Mouse (Mus musculus): Measurements from ENCODE around the gene Lhx5. TPM values are rescaled to one million over a fixed set of nuclear protein-coding genes. Genes with fewer than 3 reads are reported as not detected.

Lhx5 gene
- polyA plus RNA-seq (2014; fragmentation: Illumina TruSeq; extraction: RNeasy Lipid Tissue Mini Kit (QIAGEN cat#74804); ENCODE audit: low replicate concordance), result not detected

GRCm38 (mm10) chr5:120431649-120432485 is at the start of gene Lhx5:
Gene Lhx5 (plus strand): TSS chr5:120431699.

GRCm38 (mm10) chr5:120472770-120473169 is 41.3 kb downstream of the Lhx5 start, which contains the start of gene Sdsl:
Gene Sdsl (minus strand): TSS chr5:120472810.

GRCm38 (mm10) chr5:120476296-120476695 is 44.8 kb downstream of the Lhx5 start, which contains the start of gene Sds:
Gene Sds (plus strand): TSS chr5:120476526.

Other genes with a start within 250 kb of the Lhx5 start
- not detected for gene Sdsl, start 41.1 kb downstream of the Lhx5 start, polyA plus RNA-seq (2014; fragmentation: Illumina TruSeq; extraction: RNeasy Lipid Tissue Mini Kit (QIAGEN cat#74804); ENCODE audit: low replicate concordance)
- not detected for gene Sds, start 44.8 kb downstream of the Lhx5 start, polyA plus RNA-seq (2014; fragmentation: Illumina TruSeq; extraction: RNeasy Lipid Tissue Mini Kit (QIAGEN cat#74804); ENCODE audit: low replicate concordance)
- not detected for gene Plbd2, start 71.9 kb downstream of the Lhx5 start, polyA plus RNA-seq (2014; fragmentation: Illumina TruSeq; extraction: RNeasy Lipid Tissue Mini Kit (QIAGEN cat#74804); ENCODE audit: low replicate concordance)
- gene Slc8b1, start 79.5 kb downstream of the Lhx5 start, polyA plus RNA-seq (2014; fragmentation: Illumina TruSeq; extraction: RNeasy Lipid Tissue Mini Kit (QIAGEN cat#74804); ENCODE audit: low replicate concordance), result 0.15 TPM
- gene Tpcn1, start 157.0 kb downstream of the Lhx5 start, polyA plus RNA-seq (2014; fragmentation: Illumina TruSeq; extraction: RNeasy Lipid Tissue Mini Kit (QIAGEN cat#74804); ENCODE audit: low replicate concordance), result 3.6 TPM
- gene Iqcd, start 157.3 kb downstream of the Lhx5 start, polyA plus RNA-seq (2014; fragmentation: Illumina TruSeq; extraction: RNeasy Lipid Tissue Mini Kit (QIAGEN cat#74804); ENCODE audit: low replicate concordance), result not detected
- not detected for gene Rita1, start 180.9 kb downstream of the Lhx5 start, polyA plus RNA-seq (2014; fragmentation: Illumina TruSeq; extraction: RNeasy Lipid Tissue Mini Kit (QIAGEN cat#74804); ENCODE audit: low replicate concordance)
- gene Ddx54, start 181.0 kb downstream of the Lhx5 start, polyA plus RNA-seq (2014; fragmentation: Illumina TruSeq; extraction: RNeasy Lipid Tissue Mini Kit (QIAGEN cat#74804); ENCODE audit: low replicate concordance), result 0.15 TPM
- not detected for gene Cfap73, start 202.5 kb downstream of the Lhx5 start, polyA plus RNA-seq (2014; fragmentation: Illumina TruSeq; extraction: RNeasy Lipid Tissue Mini Kit (QIAGEN cat#74804); ENCODE audit: low replicate concordance)
- gene Rasal1, start 217.1 kb downstream of the Lhx5 start, polyA plus RNA-seq (2014; fragmentation: Illumina TruSeq; extraction: RNeasy Lipid Tissue Mini Kit (QIAGEN cat#74804); ENCODE audit: low replicate concordance), result not detected

All from small intestine, adult 10 weeks (tissue).